Mouse (Mus musculus): ENCODE data around the gene Rgp1.

Rgp1 gene

GRCm38 (mm10) chr4:43633736-43634135 is 55.2 kb downstream of the Rgp1 start:
- no peak for DNase-seq (ENCODE audit: extremely low read depth, low read depth, low spot score)

GRCm38 (mm10) chr4:43634621-43635374 is 56.3 kb downstream of the Rgp1 start:
- no peak for DNase-seq (ENCODE audit: extremely low read depth, low read depth, low spot score)

- DNase-seq (ENCODE audit: extremely low read depth, low read depth, low spot score), result no peak
Observed at GRCm38 (mm10) chr4:43636751-43637150, 58.2 kb downstream of the Rgp1 start.

All from fat pad, adult 2 months (tissue).